Mouse (Mus musculus): ENCODE results near the gene Gm49354. TPM values are rescaled to one million over a fixed set of nuclear protein-coding genes. Genes with fewer than 3 reads are reported as not detected.
"Not testable (repeated sequence)": the region's sequence is repeated elsewhere in the genome, so short reads cannot be mapped to it uniquely, and the experiment has no call there.

The Gm49354 gene
- total RNA-seq (2017): 9.7 to 54.7 TPM (median 19.1 TPM) in 3 replicates

DNA sequence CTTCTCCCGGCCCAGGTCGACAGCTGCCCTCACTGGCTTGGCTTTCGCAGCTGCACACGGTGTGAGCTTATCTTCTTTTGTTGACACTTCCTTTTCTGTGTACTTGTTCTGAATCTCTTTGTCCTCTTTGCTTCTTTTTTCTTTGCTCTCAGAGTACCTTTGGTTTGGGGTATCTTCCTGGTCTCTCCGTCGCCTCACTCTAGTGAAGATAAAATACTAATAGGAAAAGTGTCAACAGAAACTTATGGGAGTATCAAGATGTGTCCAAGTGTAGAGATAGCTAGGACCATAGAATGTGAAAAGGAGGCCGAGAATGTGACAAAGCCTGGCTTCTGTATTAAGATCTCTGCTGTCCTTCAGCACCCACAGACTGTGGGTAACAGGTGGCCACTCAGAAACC, at the start of gene Gm49354:
Gm49354 (minus strand) TSS at position 101 of the 400 bp plus-strand sequence.
- ATAC-seq (replicated peaks; ENCODE audit: insufficient number of reproducible peaks, low FRiP score, low TSS enrichment, poor library complexity, severe bottlenecking): no peak

DNA sequence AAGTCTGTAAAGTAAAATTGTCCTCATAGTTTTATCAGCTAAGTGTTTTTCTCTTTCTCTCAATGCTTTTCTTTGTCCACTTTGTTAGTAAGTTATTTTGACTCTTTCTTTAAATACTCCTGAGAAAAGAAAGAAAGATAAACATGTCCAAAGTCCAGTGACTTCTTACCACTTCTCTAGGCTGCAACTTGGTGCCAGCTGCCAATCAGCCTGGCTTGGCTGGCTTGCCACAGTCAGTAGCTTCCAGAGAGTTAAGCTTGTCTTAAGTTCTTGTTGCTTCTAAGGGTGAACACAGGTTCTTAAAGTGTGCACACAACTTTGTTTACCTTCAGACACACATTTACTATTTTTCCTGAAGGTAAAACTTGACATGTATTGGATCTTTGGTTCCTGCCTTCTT, 43.9 kb upstream of the Gm49354 start:
- ATAC-seq (replicated peaks; ENCODE audit: insufficient number of reproducible peaks, low FRiP score, low TSS enrichment, poor library complexity, severe bottlenecking): no peak

DNA sequence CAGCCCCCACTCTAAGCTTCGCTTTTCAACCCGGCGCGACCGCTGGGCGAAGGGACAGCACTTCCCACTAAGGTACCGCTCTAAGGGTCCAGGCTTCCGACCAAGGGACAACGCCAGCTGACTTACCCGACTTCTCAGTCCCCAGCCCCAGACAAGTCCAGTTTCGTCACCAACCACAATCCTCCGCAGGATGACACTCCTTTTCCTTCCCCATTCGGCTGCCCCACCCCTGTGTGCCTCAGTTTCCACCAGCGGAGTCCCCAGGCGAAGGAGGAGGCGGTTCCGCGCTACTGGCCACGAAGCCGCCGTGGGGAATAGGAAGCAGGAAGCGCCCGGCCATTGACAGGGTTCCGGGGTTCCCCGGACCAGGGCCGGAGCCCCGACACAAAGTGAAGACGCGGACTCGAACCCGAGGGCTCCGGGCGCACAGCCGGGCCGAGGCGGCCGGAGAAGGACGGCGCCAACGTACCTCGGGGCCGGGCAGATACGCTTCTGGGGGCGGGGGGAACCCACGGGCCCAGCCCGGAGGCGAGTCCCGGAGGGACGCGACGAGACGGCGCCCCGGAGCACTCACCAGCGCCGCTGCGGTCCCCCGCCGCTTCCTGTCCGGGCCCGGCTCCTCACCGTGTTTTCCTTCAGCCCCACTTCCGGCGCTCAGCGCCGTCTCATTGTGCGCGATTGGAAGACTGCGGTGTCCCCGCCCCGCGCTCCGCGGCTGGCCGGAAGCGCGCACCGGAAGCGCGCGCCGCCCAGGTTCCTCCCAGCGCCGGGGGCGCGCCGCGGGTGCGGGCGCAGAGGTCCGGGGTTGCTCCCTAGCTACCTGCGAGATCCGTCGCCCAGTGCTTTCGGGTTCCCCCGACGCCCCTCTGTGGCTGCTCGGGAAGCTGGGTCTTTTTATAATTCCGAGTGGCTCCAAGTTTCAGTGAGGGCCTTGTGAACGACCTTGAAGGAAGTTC, 40.7 kb upstream of the Gm49354 start, which contains the start of gene Tut7:
Tut7 (minus strand) TSS at position 641 of the 956 bp plus-strand sequence.
- ATAC-seq (replicated peaks; ENCODE audit: insufficient number of reproducible peaks, low FRiP score, low TSS enrichment, poor library complexity, severe bottlenecking): peak; percentile 86

DNA sequence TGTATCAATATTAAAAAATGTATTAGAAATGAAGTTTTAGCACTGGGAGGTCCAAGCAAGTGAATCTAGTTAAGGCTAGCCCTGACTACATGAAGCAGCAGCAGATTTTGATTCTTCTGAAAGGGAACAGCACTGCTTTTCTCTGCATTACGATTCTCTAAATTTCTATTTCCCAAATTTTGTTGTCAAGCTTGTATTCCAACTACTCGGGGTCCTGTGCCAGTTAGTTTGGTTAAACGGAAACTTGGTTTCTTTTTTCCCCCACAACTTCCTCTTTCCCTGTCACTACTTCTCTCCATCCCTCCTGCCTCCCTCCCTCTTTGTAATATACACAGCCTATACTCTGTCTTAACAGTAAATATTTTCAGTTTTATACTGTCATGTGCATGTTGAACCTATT, 38.8 kb upstream of the Gm49354 start:
- ATAC-seq (replicated peaks; ENCODE audit: insufficient number of reproducible peaks, low FRiP score, low TSS enrichment, poor library complexity, severe bottlenecking): no peak

GRCm38 (mm10) chr13:59820114-59820513, 38.1 kb upstream of the Gm49354 start:
- no peak for ATAC-seq (replicated peaks; ENCODE audit: insufficient number of reproducible peaks, low FRiP score, low TSS enrichment, poor library complexity, severe bottlenecking)

DNA sequence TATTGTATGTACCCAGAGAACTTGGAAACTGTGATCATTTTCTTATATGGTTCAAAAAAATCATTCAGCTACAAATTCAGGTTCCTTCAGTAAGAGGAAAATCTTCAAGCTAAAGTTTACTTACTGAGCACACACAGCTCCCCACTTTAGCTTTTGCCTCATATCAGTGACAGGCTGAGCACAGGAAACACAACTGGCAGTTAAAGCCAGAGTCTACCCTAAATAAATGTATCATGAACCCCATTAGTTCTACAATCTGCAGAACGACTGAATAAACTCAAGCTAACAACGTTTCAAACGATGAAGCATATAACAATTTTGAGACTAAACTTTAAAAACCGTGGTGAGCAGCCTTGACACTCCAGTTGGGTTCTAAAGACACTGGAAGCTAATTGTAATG, 35.3 kb upstream of the Gm49354 start:
- no peak for ATAC-seq (replicated peaks; ENCODE audit: insufficient number of reproducible peaks, low FRiP score, low TSS enrichment, poor library complexity, severe bottlenecking)

DNA sequence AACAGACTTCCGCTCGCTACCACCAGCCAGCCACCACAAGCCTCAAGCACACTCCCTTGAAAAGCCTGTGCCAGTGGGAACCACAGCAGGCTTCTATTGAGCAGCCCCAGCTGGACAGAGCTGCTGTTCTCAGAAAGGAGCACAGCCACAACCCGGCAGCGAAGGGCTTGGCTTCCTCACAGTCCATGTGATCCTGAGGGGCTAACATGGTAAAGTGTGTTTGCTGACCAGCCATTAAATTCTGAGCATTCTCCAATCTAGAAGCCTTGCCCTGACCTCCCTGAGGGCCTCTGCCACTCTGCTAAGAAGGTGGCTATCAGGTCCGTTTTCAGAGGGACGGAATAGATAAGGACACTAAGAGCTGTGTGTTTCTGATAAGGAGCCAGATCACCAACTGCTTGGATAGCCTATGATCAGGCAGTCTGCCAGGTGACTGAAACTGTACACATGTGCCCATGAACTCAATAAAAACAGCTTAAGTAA, 32.1 kb upstream of the Gm49354 start:
- no peak for ATAC-seq (replicated peaks; ENCODE audit: insufficient number of reproducible peaks, low FRiP score, low TSS enrichment, poor library complexity, severe bottlenecking)

DNA sequence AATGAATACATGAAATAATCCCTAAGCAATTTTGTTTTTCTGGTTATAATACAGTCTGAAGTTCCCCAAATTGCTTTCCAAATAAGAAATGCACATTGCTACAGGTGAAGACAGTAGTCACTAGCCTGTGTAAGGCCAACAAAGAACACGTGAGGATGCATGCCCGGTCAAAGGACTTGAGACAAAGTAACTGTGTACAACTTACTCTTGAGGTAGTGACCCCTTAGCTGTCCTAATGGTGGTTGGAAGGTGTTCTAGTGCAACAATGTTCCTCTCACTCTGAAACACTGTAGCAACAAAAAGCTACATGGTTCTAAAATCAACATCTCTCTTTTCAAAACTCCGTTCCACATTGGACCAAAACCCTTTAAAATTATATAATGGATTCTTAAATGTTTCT, 29.5 kb upstream of the Gm49354 start:
- no peak for ATAC-seq (replicated peaks; ENCODE audit: insufficient number of reproducible peaks, low FRiP score, low TSS enrichment, poor library complexity, severe bottlenecking)

DNA sequence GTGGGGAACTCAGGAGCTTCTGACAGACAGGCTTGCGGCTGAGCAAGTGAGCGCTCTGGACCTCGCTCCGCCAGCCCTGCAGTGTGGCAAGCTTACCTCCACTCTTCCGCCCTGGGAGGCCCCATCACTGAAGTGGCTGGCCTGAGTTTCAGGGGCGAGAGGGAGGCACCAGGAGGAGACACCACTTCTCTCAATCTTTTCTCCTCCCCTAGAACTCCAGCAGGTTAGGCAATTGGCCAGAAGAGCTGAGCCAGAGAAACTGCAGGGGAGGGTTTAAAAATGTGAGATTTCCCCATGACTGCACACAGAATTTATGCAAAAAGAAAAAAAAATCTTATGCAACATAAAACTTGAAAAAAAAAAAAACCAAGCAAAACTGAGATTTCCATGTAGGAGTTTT, 19.0 kb upstream of the Gm49354 start:
- no peak for ATAC-seq (replicated peaks; ENCODE audit: insufficient number of reproducible peaks, low FRiP score, low TSS enrichment, poor library complexity, severe bottlenecking)

GRCm38 (mm10) chr13:59800077-59800476, 18.0 kb upstream of the Gm49354 start:
- no peak for ATAC-seq (replicated peaks; ENCODE audit: insufficient number of reproducible peaks, low FRiP score, low TSS enrichment, poor library complexity, severe bottlenecking)

DNA sequence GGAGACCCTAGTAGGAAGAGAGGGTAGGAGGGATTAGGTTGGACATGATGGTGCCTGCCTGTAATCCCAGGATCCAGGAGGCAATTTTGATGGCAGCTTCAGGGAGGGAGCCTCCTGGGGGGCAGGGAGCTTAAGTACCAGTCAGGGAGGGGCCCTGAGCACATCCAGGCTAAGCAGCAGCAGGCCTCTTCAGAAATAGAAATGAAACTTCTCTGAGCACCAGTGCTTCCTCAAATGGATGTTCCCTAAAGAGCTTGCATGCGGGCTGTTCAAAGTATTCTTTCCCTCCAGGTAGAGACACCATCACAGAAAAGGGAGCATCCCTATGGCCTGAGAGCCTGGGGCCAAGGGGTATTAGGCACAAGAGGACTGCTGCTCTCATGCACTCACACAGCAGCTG, 16.3 kb upstream of the Gm49354 start:
- ATAC-seq (replicated peaks; ENCODE audit: insufficient number of reproducible peaks, low FRiP score, low TSS enrichment, poor library complexity, severe bottlenecking): 0 out of 2 replicates have a peak, but pooled peaks have one; percentile 15

DNA sequence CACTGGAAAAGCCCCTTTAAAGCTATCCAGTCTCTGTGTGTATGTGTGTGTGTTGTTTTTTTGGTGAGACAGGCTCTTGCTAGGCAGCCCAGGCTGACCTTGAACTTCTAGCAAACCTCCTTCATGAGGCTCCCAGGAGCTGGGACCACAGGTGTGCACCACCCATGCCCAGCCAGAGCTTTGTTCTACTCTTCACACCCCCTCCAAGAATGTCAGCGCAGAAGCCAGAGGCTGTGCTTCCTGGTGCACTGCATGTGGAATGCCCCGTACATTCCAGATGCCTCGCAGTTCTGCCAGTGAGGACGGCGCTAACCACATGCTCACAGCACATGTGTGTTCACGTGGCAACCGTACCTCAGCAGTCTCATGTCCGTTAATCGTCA, 14.4 kb upstream of the Gm49354 start:
- no peak for ATAC-seq (replicated peaks; ENCODE audit: insufficient number of reproducible peaks, low FRiP score, low TSS enrichment, poor library complexity, severe bottlenecking)

- no peak for ATAC-seq (replicated peaks; ENCODE audit: insufficient number of reproducible peaks, low FRiP score, low TSS enrichment, poor library complexity, severe bottlenecking)
These were observed 13.9 kb upstream of the Gm49354 start for GRCm38 (mm10) chr13:59795807-59796465.

DNA sequence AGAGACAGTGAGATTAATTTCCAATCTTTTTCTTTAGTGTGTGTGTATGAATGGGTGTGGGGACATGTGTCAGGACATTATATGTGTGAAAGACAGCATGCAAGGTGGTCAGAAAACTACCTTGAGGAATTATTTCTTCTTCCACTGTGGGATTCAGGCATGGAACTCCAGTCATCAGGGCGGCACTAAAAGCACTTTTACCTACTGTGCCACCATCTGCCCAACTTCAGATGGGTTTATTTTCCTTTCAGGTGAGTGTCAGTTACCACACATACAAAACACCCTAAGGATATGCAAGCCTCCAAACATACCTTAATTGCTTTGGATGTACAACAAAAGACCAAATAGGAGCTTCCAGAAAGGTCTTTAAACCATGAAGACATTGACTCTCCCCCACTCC, 12.7 kb upstream of the Gm49354 start:
- ATAC-seq (replicated peaks; ENCODE audit: insufficient number of reproducible peaks, low FRiP score, low TSS enrichment, poor library complexity, severe bottlenecking): no peak

- ATAC-seq (replicated peaks; ENCODE audit: insufficient number of reproducible peaks, low FRiP score, low TSS enrichment, poor library complexity, severe bottlenecking): not testable (repeated sequence)
These were observed 2.2 kb downstream of the Gm49354 start for GRCm38 (mm10) chr13:59779744-59780264.

DNA sequence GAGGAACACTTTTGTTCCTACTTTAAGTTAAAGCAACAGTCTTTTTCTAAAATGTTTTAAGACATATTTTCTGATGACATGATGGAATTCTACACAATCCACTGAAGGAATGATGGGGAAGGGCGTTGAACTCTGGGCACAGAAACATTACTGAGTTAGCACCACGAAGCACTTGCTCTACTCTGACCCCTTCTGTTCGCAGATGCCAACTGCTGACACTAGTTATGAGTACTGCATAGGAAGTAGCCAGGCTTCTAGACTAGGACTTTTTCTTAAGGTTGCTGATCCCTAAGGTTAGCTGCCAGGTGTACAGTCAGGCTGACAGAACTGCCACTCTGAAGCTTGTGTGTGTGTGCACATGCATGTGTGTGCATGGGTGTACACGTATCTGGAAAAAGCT, 2.8 kb downstream of the Gm49354 start:
- ATAC-seq (replicated peaks; ENCODE audit: insufficient number of reproducible peaks, low FRiP score, low TSS enrichment, poor library complexity, severe bottlenecking): no peak

GRCm38 (mm10) chr13:59775168-59775567, 6.9 kb downstream of the Gm49354 start:
- no peak for ATAC-seq (replicated peaks; ENCODE audit: insufficient number of reproducible peaks, low FRiP score, low TSS enrichment, poor library complexity, severe bottlenecking)

GRCm38 (mm10) chr13:59771257-59771656, 10.8 kb downstream of the Gm49354 start:
- ATAC-seq (replicated peaks; ENCODE audit: insufficient number of reproducible peaks, low FRiP score, low TSS enrichment, poor library complexity, severe bottlenecking): peak; percentile 52

DNA sequence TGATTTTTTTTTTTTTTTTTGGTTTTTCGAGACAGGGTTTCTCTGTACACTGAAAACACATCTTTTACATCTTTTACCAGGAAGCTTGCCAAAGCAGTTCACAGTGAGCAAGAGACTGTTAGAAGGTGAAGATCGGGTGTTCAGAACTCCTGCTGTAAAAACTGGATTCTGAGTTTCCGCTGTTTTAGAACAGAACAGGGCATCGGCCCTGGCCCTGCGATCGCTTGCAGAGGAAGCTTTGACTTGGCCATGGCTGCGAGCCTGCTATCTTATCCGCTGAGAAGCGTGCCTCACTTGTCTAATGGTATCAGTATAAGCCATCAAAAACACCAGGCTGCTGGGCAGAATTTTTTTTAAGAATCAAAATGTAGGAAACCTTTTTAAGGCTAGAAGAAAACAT, 11.2 kb downstream of the Gm49354 start:
- no peak for ATAC-seq (replicated peaks; ENCODE audit: insufficient number of reproducible peaks, low FRiP score, low TSS enrichment, poor library complexity, severe bottlenecking)

Measured in monocyte, adult 5-6 weeks (primary cell).